Mouse (Mus musculus): ENCODE measurements around the gene Cd300lf. TPM values are rescaled to one million over a fixed set of nuclear protein-coding genes. Genes with fewer than 3 reads are reported as not detected.

Cd300lf gene
- 3.9 and 6.9 TPM in 2 replicates for polyA plus RNA-seq (2012; rRNA removed)

- Histone ChIP-seq H3K36me3 (ENCODE audit: control insufficient read depth, insufficient read depth, low read length) (no peaks in the 10 kb centered on the region), H3K27ac (ENCODE audit: insufficient read depth, low read depth, low read length) (peak within 1 kb of the TSS; percentile 39; the same call in 1 of the 2 replicates), H3K27me3 (ENCODE audit: control insufficient read depth, insufficient read depth, low read length) (no peaks in the 10 kb centered on the region), H3K4me3 (ENCODE audit: low read depth, low read length) (peak within 1 kb of the TSS; percentile 41), H3K4me1 (ENCODE audit: control insufficient read depth, insufficient read depth, insufficient read length, low read length) (no peaks in the 10 kb centered on the region)
- WGBS, result 70% methylated on average over 8 of the region's 8 CpGs
- TF ChIP-seq CTCF (IDR thresholded peaks at IDR 0.05; ENCODE audit: extremely low read depth, insufficient read length, insufficient replicate concordance, low read depth, low read length), result no peak
Measured at GRCm38 (mm10) chr11:115133800-115134199, at the start of gene Cd300lf. Gene Cd300lf (minus strand): TSS chr11:115133992.

DNA sequence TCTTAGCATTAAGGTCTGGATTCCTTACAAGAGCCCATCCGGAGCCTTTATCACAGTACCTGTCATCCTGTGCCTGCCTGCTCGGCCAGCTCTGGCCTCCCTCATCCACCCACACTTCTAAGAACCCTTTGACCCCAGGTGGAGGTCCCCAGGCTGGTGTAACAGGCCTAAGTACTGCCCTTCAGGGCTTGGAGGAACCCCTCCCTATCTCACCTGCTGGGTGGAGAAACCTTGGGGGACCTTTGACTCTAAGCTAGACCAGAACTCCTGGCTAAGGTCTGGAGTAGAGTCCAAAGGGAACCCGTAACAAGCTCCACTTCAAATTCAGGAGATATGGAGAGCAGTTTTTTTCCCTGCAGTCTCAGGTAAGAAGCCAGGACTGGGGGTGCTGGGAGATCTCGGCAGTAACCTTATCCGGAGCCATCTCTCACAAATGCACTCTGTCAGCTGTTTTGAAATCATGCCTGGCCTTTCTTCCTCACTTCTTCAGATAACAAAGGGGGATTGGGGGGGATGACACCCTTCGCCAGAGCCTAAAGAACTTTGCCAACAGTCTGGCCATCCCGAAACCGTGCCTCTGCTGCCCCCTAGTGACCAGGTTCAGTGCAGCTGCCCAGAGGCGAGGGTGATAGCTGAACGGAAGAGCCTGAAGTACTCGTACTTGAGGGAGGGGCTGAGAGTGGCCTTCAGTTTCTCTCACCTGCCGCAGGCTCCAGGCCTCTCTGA is 48.3 kb upstream of the Cd300lf start:
- TF ChIP-seq CTCF (IDR thresholded peaks at IDR 0.05; ENCODE audit: extremely low read depth, insufficient read length, insufficient replicate concordance, low read depth, low read length), result peak; percentile 92
- no peak for TF ChIP-seq POLR2A (IDR thresholded peaks at IDR 0.05; ENCODE audit: low read depth, low read length)
- H3K4me3 ChIP-seq (ENCODE audit: low read depth, low read length), result no peak overlapping the region
- WGBS, result 10% methylated on average over 12 of the region's 12 CpGs
- H3K27ac ChIP-seq (ENCODE audit: insufficient read depth, low read depth, low read length), result peak overlapping the region; percentile 61
- peaks cover 54% of the 10 kb centered on the region for H3K36me3 ChIP-seq (ENCODE audit: control insufficient read depth, insufficient read depth, low read length)
- H3K27me3 ChIP-seq (ENCODE audit: control insufficient read depth, insufficient read depth, low read length), result no peaks in the 10 kb centered on the region
- peaks cover 53% of the 10 kb centered on the region for H3K4me1 ChIP-seq (ENCODE audit: control insufficient read depth, insufficient read depth, insufficient read length, low read length)

DNA sequence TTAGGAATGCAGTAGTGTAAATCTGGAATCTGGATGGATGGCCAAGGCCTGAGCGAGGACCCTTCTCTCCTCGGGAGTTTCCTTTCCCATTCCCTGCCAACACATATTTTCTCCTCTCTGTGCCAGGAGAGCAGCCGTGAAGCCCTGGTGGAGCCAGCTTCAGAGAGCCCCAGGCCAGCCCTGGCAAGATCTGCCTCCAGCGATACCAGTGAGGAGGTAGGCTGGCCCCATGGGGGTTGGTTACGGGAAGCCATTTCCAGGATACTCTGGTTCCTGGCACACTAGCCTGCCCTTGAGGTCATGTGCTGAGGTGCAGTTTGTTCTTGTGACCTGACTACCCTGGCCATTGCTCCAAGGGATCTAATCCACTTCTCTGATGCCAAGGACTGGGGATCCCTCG is 46.1 kb upstream of the Cd300lf start:
- no peaks in the 10 kb centered on the region for H3K27me3 ChIP-seq (ENCODE audit: control insufficient read depth, insufficient read depth, low read length)
- TF ChIP-seq CTCF (IDR thresholded peaks at IDR 0.05; ENCODE audit: extremely low read depth, insufficient read length, insufficient replicate concordance, low read depth, low read length) (no peak), POLR2A (IDR thresholded peaks at IDR 0.05; ENCODE audit: low read depth, low read length) (no peak)
- peak overlapping the region; percentile 93; the same call in 1 of the 2 replicates for H3K27ac ChIP-seq (ENCODE audit: insufficient read depth, low read depth, low read length)
- no peak overlapping the region for H3K4me3 ChIP-seq (ENCODE audit: low read depth, low read length)
- H3K4me1 ChIP-seq (ENCODE audit: control insufficient read depth, insufficient read depth, insufficient read length, low read length), result peaks cover 65% of the 10 kb centered on the region
- H3K36me3 ChIP-seq (ENCODE audit: control insufficient read depth, insufficient read depth, low read length), result peaks cover 76% of the 10 kb centered on the region
- 81% methylated on average over 6 of the region's 6 CpGs for WGBS

GRCm38 (mm10) chr11:115179191-115179590 is 45.4 kb upstream of the Cd300lf start:
- Histone ChIP-seq H3K4me3 (ENCODE audit: low read depth, low read length) (no peak overlapping the region), H3K4me1 (ENCODE audit: control insufficient read depth, insufficient read depth, insufficient read length, low read length) (peaks cover 67% of the 10 kb centered on the region), H3K36me3 (ENCODE audit: control insufficient read depth, insufficient read depth, low read length) (peaks cover 79% of the 10 kb centered on the region), H3K27me3 (ENCODE audit: control insufficient read depth, insufficient read depth, low read length) (no peaks in the 10 kb centered on the region), H3K27ac (ENCODE audit: insufficient read depth, low read depth, low read length) (peak overlapping the region; percentile 93)
- TF ChIP-seq CTCF (IDR thresholded peaks at IDR 0.05; ENCODE audit: extremely low read depth, insufficient read length, insufficient replicate concordance, low read depth, low read length) (no peak), POLR2A (IDR thresholded peaks at IDR 0.05; ENCODE audit: low read depth, low read length) (no peak)
- 70% methylated on average over 6 of the region's 6 CpGs for WGBS

DNA sequence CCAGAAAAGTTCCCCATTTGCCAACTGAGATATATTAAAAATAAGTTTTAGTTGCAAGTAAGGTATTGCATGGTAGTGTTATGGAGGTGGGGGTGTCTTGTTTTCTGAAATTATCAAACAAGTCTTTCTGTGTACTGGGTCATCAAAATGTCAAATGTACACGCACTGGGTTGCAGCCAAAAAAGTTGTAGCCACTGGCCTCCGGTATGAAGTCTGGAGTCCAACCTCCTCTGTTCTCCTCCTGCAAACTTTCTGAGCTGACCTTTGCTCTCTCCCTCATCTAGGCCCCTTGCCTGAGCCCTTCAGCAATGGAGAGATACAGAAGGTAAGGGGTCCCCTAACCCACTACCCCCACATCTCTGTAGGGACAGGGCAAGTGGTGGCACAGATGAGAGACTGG is 45.0 kb upstream of the Cd300lf start:
- Histone ChIP-seq H3K4me3 (ENCODE audit: low read depth, low read length) (no peak overlapping the region), H3K4me1 (ENCODE audit: control insufficient read depth, insufficient read depth, insufficient read length, low read length) (peaks cover 71% of the 10 kb centered on the region), H3K27me3 (ENCODE audit: control insufficient read depth, insufficient read depth, low read length) (no peaks in the 10 kb centered on the region), H3K27ac (ENCODE audit: insufficient read depth, low read depth, low read length) (peak overlapping the region; percentile 93), H3K36me3 (ENCODE audit: control insufficient read depth, insufficient read depth, low read length) (peaks cover 83% of the 10 kb centered on the region)
- TF ChIP-seq POLR2A (IDR thresholded peaks at IDR 0.05; ENCODE audit: low read depth, low read length) (no peak), CTCF (IDR thresholded peaks at IDR 0.05; ENCODE audit: extremely low read depth, insufficient read length, insufficient replicate concordance, low read depth, low read length) (no peak)
- 36% methylated on average over 2 of the region's 2 CpGs for WGBS

DNA sequence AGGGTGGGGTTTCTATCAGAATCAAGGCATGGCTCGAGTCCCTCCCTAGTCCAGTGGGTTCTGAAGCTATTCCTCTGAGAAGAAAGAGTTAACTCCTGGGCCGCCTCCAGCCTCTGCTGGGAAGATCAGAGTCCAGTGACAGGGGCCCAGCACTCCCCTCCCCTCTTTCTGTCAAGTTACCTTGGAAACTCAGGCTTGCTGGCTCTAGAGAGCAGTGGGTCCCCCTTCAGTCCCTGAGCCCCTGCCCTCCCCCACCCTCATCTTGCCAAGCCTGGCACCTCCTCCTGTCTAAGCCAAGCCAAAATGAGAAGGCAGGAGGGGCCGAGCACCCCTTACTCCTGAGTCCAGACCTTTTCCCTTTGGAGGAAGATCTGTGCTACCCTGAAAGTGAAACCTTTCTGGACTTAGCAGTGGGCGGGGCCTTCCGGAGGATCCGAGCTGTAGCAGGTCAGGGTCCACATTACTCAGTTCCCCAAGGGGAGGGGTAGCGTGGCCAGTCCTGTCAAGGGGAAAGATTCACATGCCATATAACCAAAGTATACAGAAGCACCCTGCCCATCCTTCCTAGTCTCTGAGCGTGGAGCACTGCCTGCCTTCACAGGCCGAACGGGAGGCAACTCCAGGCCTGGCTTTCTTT is 43.9 kb upstream of the Cd300lf start:
- H3K4me1 ChIP-seq (ENCODE audit: control insufficient read depth, insufficient read depth, insufficient read length, low read length), result peaks cover 75% of the 10 kb centered on the region
- peak overlapping the region; percentile 93 for H3K27ac ChIP-seq (ENCODE audit: insufficient read depth, low read depth, low read length)

More for the DNA sequence above, 43.9 kb upstream of the Cd300lf start:
- Histone ChIP-seq H3K4me3 (ENCODE audit: low read depth, low read length) (peak overlapping the region; percentile 58), H3K27me3 (ENCODE audit: control insufficient read depth, insufficient read depth, low read length) (no peaks in the 10 kb centered on the region), H3K36me3 (ENCODE audit: control insufficient read depth, insufficient read depth, low read length) (peaks cover 81% of the 10 kb centered on the region)
- TF ChIP-seq CTCF (IDR thresholded peaks at IDR 0.05; ENCODE audit: extremely low read depth, insufficient read length, insufficient replicate concordance, low read depth, low read length) (no peak), POLR2A (IDR thresholded peaks at IDR 0.05; ENCODE audit: low read depth, low read length) (no peak)
- 15% methylated on average over 10 of the region's 10 CpGs for WGBS

All from small intestine, adult 2 months (tissue).